Mouse (Mus musculus): ENCODE results near the gene Lgalsl. TPM values are rescaled to one million over a fixed set of nuclear protein-coding genes. Genes with fewer than 3 reads are reported as not detected.

Lgalsl gene
- polyA plus RNA-seq, 1 experiment = 36.4 TPM

DNA sequence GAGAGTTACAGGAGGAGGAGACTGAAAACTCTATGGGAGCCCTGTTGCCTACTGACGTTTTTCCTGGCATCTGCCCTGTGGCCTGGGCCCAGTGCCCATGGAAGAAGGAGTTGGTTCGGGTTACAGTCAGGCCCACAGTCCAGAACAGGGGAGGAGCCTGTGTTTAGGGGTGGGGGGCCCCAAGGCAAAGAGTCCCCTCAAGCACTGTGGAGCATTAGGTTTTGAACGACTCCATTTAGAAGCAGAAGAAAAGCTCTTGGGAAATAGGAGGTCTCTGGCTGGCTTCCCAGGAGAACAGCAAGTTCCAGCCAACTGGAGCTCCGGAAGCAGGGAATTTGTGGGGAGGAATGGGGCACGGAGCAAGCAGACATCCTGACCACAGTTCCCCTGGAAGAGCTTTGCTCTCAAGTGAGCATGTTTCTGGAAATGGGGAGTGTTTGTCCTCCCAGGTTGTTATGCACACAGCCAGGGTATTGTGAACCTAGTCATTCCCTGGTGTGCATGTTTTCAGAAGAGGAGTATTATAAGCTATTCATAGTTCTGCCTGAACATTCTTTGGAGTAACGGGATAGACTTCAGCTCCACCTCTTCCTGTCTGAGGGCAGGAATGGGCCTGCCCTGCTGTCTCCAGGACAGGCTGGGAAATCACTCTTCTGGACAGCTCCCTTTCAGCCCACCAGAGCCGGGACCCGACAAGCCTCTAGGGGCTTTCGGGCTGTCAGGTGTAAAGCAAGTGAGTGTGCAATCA lies 28.2 kb upstream of the Lgalsl start:
- peak; percentile 96 for DNase-seq (ENCODE audit: low read depth)
- no peak for TF ChIP-seq POLR2A (IDR thresholded peaks at IDR 0.05; ENCODE audit: borderline replicate concordance, extremely low read depth, insufficient read depth, insufficient read length, poor library complexity, severe bottlenecking)
- TF ChIP-seq CTCF (IDR thresholded peaks at IDR 0.05; ENCODE audit: borderline replicate concordance, extremely low read depth, insufficient read depth, insufficient read length) = no peak

DNA sequence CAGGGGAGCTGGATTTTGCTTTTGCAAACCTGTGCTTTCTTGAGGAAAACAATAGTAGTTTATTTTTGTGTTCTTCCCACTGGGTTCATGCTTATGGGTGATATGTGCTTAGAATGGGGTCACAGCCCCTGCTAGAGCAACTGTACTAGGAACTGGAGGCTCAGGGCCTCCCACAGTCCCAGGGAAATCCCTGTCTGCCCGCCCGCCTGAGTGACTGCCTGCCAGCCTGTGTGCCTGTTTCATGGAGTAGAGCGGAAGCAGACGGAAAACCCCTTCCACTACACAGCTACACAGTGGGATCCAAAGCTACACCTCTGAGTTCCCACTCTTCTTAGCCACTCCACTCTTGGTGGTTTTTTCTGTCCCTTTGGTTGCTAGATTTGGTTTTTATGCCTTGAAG lies 27.1 kb upstream of the Lgalsl start:
- DNase-seq (ENCODE audit: low read depth) = no peak
- TF ChIP-seq CTCF (IDR thresholded peaks at IDR 0.05; ENCODE audit: borderline replicate concordance, extremely low read depth, insufficient read depth, insufficient read length) = no peak

DNA sequence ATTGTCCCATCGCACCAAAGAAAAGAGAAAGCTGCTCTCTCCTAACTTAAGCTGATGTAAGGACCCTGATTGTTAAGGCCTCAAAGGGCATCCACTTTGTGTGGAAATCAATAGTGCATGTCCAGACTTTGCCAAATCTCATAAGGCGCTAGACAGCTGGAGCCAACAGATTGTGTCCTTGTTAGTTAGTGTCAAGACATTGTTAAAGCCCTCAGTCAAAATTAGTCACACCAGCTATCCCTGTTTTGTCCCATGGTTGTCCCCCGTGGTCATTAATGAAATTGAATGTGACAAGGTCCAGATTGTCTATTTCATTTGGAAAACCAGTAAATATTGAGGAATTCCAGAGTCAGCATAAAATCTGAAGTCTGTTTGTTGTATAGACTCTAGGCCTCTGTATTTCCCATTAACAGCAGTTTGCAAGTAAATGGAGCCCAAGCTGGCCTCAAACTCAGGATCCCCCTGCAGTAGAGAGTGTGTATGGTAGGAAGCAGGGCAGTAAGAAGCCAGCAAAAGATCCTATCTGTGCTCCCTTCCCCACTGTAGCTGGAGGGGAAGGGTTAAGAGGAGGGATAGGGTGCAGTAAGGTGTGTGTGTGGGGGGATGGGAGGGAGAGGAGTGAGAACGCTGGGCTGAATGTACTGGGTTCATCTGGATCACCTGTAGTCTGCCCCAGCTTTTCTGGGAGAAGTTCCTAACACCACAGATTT lies 23.3 kb upstream of the Lgalsl start:
- DNase-seq (ENCODE audit: low read depth) = peak; percentile 78
- TF ChIP-seq CTCF (IDR thresholded peaks at IDR 0.05; ENCODE audit: borderline replicate concordance, extremely low read depth, insufficient read depth, insufficient read length) = no peak
- no peak for TF ChIP-seq POLR2A (IDR thresholded peaks at IDR 0.05; ENCODE audit: borderline replicate concordance, extremely low read depth, insufficient read depth, insufficient read length, poor library complexity, severe bottlenecking)

DNA sequence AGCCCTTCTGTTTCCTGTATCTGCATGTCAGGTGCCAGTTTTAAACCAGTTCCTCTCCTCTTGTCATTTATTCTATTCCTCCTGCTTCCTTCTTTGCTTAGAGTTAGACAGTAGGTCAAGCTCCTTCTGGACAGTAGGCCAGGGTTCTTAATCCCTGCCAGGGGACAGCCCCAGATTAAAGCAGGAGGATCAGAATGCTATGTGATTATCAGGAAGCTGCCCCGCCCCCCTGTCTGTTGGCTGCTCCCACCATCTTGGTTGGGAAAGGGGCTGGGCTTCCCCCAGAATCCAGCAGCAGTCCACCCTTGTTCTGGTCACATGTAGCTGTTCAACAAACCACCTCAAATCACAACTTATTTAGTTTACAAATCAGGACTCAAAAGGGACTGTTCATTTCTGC lies 19.3 kb upstream of the Lgalsl start:
- no peak for TF ChIP-seq POLR2A (IDR thresholded peaks at IDR 0.05; ENCODE audit: borderline replicate concordance, extremely low read depth, insufficient read depth, insufficient read length, poor library complexity, severe bottlenecking)
- no peak for TF ChIP-seq CTCF (IDR thresholded peaks at IDR 0.05; ENCODE audit: borderline replicate concordance, extremely low read depth, insufficient read depth, insufficient read length)
- DNase-seq (ENCODE audit: low read depth) = no peak

DNA sequence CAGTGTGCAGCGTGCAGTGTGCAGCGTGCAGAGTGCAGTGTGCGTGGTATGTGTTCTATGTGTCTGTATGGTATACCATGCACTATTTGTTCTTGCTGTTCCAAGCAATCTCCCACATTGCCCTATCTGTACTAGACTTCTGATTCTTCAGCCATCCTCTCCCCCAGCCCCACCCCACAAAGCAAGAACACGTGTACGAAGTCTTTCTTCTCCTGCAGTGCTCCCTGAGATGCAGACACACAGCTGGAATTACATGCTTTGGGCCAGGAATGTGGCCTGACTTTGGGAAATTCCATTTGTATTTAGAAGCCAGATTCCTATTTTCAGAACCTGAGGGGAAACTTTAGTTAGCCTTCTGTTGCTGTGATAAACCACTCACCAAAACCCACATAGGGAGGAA lies 18.5 kb upstream of the Lgalsl start:
- no peak for DNase-seq (ENCODE audit: low read depth)
- TF ChIP-seq POLR2A (IDR thresholded peaks at IDR 0.05; ENCODE audit: borderline replicate concordance, extremely low read depth, insufficient read depth, insufficient read length, poor library complexity, severe bottlenecking) (no peak), CTCF (IDR thresholded peaks at IDR 0.05; ENCODE audit: borderline replicate concordance, extremely low read depth, insufficient read depth, insufficient read length) (no peak)

DNA sequence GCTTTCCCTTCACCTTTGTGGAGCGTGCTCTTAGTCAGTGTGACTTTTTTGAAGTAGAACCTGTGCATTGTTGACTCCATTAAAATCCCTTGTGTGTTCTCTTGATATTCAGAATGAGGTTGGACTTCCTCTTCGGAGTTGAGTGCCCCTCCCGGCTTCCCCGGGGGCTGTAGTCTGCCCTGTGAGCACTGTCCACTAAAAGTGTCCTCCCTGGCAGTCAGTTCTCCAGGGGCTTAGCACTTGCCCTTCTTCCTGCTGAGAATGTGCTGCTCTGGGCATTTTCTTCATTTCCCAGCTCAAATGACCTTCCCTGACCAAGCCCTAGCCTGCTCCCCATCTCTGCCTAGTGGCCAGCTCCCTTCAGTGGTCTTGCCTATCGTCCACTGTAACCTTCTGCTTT lies 6.5 kb upstream of the Lgalsl start:
- DNase-seq (ENCODE audit: low read depth) = no peak
- no peak for TF ChIP-seq POLR2A (IDR thresholded peaks at IDR 0.05; ENCODE audit: borderline replicate concordance, extremely low read depth, insufficient read depth, insufficient read length, poor library complexity, severe bottlenecking)
- TF ChIP-seq CTCF (IDR thresholded peaks at IDR 0.05; ENCODE audit: borderline replicate concordance, extremely low read depth, insufficient read depth, insufficient read length) = no peak

DNA sequence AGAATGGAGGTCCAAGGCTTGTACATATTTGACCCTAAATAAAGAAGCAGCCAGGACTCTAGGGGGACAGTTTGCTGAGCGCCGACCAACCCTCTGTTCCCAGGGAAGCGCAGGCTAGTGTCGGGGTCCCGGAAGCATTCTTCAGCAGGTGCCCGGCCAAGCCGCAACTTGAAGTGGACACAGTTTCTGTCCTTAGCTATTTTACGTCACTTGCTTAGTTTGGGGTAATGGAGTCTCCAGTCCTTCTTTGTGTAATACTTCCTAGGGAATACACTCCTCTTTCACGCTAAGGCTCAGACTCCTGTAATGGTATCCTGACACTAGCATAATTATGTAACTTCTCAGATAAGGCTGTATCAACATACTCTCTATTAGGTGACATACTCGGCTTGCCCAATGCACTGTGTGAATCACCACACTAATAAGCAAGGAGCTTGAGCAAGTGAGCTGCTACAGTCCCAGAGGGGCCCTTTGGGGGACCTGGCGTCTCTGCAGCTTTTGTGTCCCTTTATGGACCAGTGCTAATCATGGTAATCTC lies 813 bp upstream of the Lgalsl start:
- peak; percentile 63 for DNase-seq (ENCODE audit: low read depth)
- TF ChIP-seq CTCF (IDR thresholded peaks at IDR 0.05; ENCODE audit: borderline replicate concordance, extremely low read depth, insufficient read depth, insufficient read length) = no peak

DNA sequence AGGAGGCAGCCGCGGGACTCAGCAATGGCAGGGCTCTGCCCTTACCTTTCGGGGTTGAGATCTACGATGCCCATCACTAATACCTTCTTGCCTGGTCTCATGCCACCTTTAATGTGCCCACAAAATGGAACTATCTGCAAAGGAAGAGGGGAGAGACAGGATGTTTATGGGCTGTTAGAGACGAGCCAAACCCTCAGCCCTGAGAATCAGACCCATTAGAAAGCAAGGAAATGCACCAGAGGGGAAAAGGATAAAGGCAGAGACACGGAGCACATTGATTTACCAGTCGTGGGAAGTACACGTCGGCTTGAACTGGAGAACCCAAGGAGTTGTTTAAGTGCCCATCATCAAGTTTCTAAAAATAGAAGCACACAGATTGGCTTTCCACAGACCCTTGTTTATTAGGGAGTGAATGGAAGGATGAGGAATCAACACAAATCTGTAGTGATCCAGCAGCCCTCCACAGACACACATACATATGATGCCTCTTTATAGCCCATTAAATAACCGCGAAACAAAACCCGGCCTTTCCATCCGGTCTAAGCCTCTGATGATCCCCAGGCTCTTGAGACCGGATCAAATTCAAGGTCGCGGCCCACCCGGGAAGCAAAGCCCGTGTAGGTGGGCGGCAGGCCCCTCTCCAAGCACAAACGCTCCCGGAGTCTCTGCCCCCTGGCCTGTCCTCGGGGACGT lies 717 bp downstream of the Lgalsl start:
- DNase-seq (ENCODE audit: low read depth) = peak; percentile 68
- TF ChIP-seq CTCF (IDR thresholded peaks at IDR 0.05; ENCODE audit: borderline replicate concordance, extremely low read depth, insufficient read depth, insufficient read length) = no peak
- TF ChIP-seq POLR2A (IDR thresholded peaks at IDR 0.05; ENCODE audit: borderline replicate concordance, extremely low read depth, insufficient read depth, insufficient read length, poor library complexity, severe bottlenecking) = no peak

DNA sequence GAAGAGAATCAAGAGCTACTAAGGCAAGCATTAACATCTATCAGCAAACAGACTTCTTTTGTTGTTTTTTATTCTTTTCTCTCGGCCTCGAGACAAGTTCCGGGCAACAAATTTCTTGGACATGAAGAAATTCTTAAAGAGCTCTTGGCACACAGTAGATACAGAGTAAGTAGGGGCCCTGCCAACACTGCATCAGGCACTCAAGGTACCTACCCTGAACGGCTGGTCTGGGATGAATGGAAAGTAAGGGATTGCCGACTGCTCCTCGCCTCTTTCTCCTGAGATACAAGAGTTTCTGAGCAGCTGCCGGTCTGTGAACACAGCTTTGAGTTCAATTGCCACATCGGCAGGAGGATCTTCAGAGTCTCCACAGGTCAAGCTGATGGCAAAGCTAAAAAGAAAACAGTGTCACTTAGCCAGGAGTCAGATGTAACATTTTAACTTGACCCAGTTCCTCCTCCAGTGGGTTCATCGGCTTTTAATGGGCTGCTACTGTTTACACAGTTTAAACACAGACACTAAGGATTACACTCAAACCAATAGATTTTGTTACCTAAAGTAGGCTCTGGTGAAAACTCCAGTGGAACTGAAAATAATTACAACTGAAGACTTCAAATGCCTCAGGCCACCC lies 1.7 kb downstream of the Lgalsl start:
- no peak for TF ChIP-seq POLR2A (IDR thresholded peaks at IDR 0.05; ENCODE audit: borderline replicate concordance, extremely low read depth, insufficient read depth, insufficient read length, poor library complexity, severe bottlenecking)
- TF ChIP-seq CTCF (IDR thresholded peaks at IDR 0.05; ENCODE audit: borderline replicate concordance, extremely low read depth, insufficient read depth, insufficient read length) = no peak
- peak; percentile 63 for DNase-seq (ENCODE audit: low read depth)

DNA sequence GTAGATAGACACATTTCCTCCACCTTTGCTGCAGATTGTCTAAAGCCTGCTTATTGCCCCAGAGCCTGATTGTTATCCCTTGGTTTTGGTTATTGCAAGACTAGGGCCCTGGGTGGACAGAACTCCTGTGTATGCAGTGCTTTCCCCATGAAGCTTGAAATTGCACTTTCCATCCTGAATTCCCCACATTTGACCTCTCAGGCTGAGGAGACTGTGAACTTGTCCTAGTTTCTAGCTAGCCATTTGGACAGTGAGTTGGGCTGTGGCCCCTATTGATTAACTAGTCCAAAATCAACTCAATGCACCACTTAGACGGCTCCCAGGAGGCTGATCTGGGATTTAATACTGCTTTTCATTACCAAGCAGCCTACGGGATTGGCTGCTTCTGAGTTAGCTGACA lies 6.9 kb downstream of the Lgalsl start:
- TF ChIP-seq POLR2A (IDR thresholded peaks at IDR 0.05; ENCODE audit: borderline replicate concordance, extremely low read depth, insufficient read depth, insufficient read length, poor library complexity, severe bottlenecking) = no peak
- TF ChIP-seq CTCF (IDR thresholded peaks at IDR 0.05; ENCODE audit: borderline replicate concordance, extremely low read depth, insufficient read depth, insufficient read length) = no peak
- no peak for DNase-seq (ENCODE audit: low read depth)

DNA sequence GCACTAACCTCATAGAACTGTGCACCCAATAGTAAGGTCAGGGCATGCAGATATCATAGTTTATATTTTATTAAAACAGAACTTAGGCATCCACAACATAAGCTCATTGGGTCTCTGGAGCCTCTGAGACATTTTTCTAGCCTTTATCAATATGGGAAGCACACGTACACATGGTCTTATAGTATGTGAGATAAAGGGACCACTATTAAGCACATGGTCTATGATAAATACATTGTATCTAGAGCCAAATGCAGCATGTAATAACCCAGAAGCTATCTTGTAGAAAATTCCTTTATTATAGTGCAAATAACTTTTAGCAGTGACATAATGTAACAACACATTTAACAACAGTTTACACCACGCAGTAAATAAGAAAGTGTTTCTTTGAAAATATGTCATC lies 7.6 kb downstream of the Lgalsl start:
- no peak for TF ChIP-seq POLR2A (IDR thresholded peaks at IDR 0.05; ENCODE audit: borderline replicate concordance, extremely low read depth, insufficient read depth, insufficient read length, poor library complexity, severe bottlenecking)
- TF ChIP-seq CTCF (IDR thresholded peaks at IDR 0.05; ENCODE audit: borderline replicate concordance, extremely low read depth, insufficient read depth, insufficient read length) = no peak
- no peak for DNase-seq (ENCODE audit: low read depth)
